Mouse (Mus musculus): Measurements from ENCODE around the gene Gm10645. TPM values are rescaled to one million over a fixed set of nuclear protein-coding genes. Genes with fewer than 3 reads are reported as not detected.
A peak's percentile ranks its signal among the peaks of the same experiment; 100 is the strongest.

Gm10645 gene
- polyA plus RNA-seq, 1 experiment from 2014 or later = 2.3 TPM

DNA sequence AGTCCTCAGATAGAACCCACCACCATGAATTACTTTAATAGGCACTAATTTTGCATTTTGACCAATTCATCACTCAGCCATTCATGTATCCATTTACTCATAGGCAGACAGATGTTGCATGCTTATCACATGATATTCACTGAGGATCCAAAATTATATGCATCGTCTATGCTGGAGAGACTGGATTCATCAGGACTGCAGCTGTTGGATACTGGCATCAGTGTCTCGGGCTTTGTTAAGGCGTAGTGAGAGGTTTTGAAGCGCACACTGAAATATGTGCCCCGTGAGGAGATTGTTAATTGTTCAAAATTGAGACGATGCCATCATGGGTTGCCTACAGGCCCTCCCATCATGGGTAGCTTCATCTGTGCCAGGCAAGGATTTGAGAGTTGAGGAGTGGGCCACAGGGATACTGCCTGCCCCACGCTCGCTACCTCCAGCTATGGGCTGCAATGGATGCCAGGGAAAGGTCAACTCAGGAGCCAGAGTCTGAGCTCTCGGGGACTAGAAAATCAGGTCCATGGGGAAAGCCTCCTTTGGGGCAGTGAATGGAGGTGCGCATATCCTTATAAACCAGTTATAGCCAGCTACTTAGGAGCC lies 21.5 kb upstream of the Gm10645 start:
- Histone ChIP-seq H3K4me1 (no peaks in the 10 kb centered on the region), H3K36me3 (no peaks in the 10 kb centered on the region), H3K27ac (replicated peaks) (no peak overlapping the region), H3K9ac (no peak overlapping the region), H3K9me3 (replicated peaks) (no peaks in the 10 kb centered on the region), H3K27me3 (no peaks in the 10 kb centered on the region), H3K4me2 (replicated peaks) (no peak overlapping the region), H3K4me3 (replicated peaks) (no peak overlapping the region)
- ATAC-seq (ENCODE audit: insufficient number of reproducible peaks, low FRiP score, low TSS enrichment, low read depth) = no peak
- WGBS = 81% methylated on average over 10 of the region's 10 CpGs

DNA sequence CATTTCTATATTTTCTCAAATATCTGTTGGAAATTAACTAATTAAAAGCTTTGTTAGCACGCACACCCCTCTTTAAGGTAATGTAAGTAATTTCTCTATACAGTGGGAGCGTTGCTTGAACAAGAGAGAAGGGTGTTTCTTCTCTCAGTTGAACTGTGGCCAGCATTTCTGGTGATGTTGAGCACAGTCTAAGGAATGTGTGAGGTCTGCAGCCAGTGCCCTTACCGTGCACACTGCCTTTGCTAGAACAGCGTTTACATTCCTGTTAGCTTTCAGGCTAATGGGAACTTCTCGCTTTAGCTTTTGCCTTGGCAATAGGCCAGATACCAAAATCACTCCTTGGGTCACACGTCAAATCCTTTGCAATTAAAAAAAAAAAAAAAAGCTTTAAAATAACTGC lies 20.4 kb upstream of the Gm10645 start:
- Histone ChIP-seq H3K36me3 (no peaks in the 10 kb centered on the region), H3K27ac (replicated peaks) (no peak overlapping the region), H3K4me3 (replicated peaks) (no peak overlapping the region), H3K9ac (no peak overlapping the region), H3K27me3 (no peaks in the 10 kb centered on the region), H3K9me3 (replicated peaks) (no peaks in the 10 kb centered on the region), H3K4me2 (replicated peaks) (no peak overlapping the region), H3K4me1 (no peaks in the 10 kb centered on the region)
- ATAC-seq (ENCODE audit: insufficient number of reproducible peaks, low FRiP score, low TSS enrichment, low read depth) = no peak
- 49% methylated on average over 6 of the region's 6 CpGs for WGBS

DNA sequence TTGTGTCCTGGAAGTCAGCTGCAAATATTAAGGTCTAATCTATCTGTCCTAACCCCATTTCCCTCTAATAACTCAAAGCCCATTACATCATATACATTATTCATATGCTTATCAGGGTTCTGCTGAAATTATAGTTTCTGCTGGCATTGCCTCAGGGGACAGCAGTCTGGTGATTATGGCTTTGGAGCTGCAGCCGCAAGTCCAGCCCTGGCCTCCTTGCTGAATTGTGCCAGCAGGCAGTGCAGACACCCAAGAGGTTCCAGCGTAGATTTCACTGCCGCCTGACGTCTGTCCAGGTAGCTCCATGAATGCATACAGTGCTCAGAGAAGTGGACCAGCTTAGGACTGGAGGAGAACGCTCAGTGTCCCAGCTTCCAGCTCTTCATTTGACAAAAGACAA lies 16.8 kb upstream of the Gm10645 start:
- no peak overlapping the region for H3K9ac ChIP-seq
- H3K4me2 ChIP-seq (replicated peaks) = no peak overlapping the region
- H3K4me1 ChIP-seq = peaks cover 2% of the 10 kb centered on the region
- no peak overlapping the region; the same call in 1 of the 2 replicates for H3K27ac ChIP-seq (replicated peaks)
- H3K9me3 ChIP-seq (replicated peaks) = no peaks in the 10 kb centered on the region
- WGBS = 61% methylated on average over 5 of the region's 5 CpGs
- H3K27me3 ChIP-seq = no peaks in the 10 kb centered on the region
- no peak for ATAC-seq (ENCODE audit: insufficient number of reproducible peaks, low FRiP score, low TSS enrichment, low read depth)
- no peaks in the 10 kb centered on the region for H3K36me3 ChIP-seq
- no peak overlapping the region for H3K4me3 ChIP-seq (replicated peaks)

DNA sequence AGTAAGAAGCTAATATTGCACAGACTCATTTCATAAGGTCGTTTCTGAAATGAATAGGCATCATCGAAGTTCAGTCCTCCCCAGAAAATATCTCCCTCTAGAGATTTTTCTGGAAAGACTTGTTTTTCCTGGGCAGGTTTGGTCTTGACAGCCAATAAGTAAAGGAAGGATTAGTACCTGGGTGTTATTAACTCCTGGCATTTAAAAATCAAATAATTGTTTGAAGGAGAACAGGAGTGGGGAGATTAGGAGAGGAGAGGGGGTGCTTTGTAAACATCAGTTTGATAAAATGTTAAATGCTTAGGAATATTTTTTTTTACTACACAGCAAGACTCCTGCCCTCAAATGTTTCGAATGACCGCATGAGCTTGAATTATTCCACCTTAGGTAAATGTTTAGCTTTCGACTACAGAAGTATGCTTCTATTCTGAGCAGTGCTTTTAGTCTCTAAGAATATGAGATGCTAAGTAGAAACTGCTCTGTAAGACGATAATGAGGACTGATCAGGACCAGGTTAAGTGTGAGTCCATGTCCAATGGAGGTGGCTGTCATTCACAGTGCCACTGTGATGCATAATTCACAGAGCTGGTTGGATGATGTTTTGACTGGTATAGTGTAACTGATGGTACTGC lies 16.0 kb upstream of the Gm10645 start:
- Histone ChIP-seq H3K4me3 (replicated peaks) (no peak overlapping the region), H3K4me1 (peaks cover 4% of the 10 kb centered on the region), H3K27ac (replicated peaks) (peak overlapping the region; percentile 65; the same call in 1 of the 2 replicates), H3K4me2 (replicated peaks) (no peak overlapping the region), H3K27me3 (no peaks in the 10 kb centered on the region), H3K36me3 (no peaks in the 10 kb centered on the region), H3K9me3 (replicated peaks) (no peaks in the 10 kb centered on the region), H3K9ac (no peak overlapping the region)
- ATAC-seq (ENCODE audit: insufficient number of reproducible peaks, low FRiP score, low TSS enrichment, low read depth) = no peak
- WGBS = 54% methylated on average over 6 of the region's 6 CpGs

DNA sequence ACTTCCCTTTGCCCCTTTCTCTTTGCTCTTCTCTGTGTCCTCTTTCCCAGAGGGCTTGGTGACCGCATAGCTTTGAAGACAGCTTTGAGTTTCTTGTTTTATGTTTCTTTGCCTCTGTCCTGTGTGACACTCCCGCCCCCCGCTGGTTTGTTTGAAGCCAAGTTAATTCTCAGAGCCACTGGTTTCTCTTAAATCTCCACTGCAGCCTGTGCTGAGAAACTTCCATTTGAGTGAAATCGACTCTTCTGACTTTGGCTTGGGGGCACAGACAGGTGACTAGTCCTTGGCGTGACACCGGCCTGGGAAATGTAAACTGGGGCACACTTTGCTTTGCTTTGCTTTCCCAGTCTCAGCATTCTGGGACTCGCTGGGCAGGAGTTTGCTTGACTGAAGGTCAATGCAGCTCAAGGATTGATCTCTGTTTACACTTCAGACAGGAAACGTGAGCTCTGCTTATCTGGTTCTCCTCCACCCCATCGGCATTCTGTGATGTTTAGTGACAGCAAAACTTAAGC lies 12.3 kb upstream of the Gm10645 start:
- Histone ChIP-seq H3K9ac (no peak overlapping the region), H3K9me3 (replicated peaks) (no peaks in the 10 kb centered on the region), H3K4me1 (peaks cover 4% of the 10 kb centered on the region), H3K4me2 (replicated peaks) (no peak overlapping the region), H3K4me3 (replicated peaks) (no peak overlapping the region), H3K36me3 (no peaks in the 10 kb centered on the region), H3K27ac (replicated peaks) (no peak overlapping the region), H3K27me3 (no peaks in the 10 kb centered on the region)
- 12% methylated on average over 9 of the region's 9 CpGs for WGBS
- no peak for ATAC-seq (ENCODE audit: insufficient number of reproducible peaks, low FRiP score, low TSS enrichment, low read depth)

DNA sequence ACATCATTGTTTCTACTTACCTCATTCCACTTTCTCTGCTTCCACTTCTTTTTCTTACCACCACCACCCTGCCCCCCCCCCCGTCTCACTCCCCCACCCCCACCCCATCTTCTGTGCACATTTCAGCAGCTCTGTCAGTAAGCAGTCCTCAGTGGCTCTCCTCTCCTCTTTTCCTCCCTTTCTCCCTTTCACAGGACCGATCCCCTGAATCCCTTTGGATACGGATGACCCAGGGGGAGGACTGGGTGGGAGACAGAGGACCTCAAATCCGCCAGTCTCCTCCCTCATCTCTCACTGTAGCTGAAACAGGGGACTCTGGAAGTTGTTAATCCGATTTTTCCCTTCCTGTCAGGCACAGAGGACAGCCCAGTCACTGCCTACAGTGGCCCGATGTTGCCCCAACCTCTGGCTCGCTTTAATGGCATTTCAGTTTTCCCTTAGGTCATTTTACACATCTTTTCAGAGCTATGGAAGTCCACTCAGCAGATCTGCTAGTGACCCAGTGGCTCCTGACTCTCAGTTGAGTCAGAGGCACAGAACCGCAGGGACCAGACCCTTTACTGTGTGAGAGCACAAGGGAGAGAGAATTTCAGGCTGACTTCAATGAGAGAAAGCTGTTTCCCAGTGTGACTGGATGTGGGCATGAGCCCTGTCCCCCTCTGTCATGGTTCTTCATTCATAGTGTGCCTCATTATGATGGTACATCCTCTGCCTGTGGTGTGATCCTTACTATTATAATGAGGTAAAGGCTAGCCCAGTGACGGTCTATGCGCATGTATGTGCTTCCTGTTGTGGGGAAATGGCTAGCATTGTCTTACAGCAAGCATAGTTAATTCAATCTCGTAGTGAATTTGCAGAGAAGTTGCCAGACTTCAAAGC lies 11.6 kb upstream of the Gm10645 start:
- Histone ChIP-seq H3K4me2 (replicated peaks) (no peak overlapping the region), H3K9ac (no peak overlapping the region), H3K27ac (replicated peaks) (no peak overlapping the region)

DNA sequence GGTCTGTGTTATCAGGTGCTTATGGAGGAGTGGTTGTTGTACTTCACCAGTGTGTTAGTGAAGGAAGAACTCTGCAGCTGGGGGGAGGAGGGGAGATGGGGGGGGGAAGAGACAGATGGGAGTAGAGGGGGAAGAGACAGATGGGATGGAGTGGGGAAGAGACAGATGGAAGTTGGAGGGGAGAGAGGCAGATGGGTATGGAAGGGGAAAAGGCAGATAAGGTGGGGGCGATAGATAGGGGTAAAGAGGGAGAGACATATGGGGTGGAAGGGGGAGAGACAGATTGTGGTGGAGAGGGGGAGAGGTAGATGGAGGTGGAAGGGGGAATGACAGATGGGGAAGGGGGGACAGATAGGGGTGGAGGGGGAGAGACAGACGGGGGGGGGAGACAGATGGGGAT lies 10.8 kb upstream of the Gm10645 start:
- Histone ChIP-seq H3K27ac (replicated peaks) (no peak overlapping the region), H3K4me1 (peaks cover 4% of the 10 kb centered on the region), H3K9ac (no peak overlapping the region), H3K27me3 (no peaks in the 10 kb centered on the region), H3K4me3 (replicated peaks) (no peak overlapping the region), H3K4me2 (replicated peaks) (no peak overlapping the region), H3K36me3 (no peaks in the 10 kb centered on the region), H3K9me3 (replicated peaks) (no peaks in the 10 kb centered on the region)
- 64% methylated on average over 2 of the region's 2 CpGs for WGBS
- ATAC-seq (ENCODE audit: insufficient number of reproducible peaks, low FRiP score, low TSS enrichment, low read depth) = no peak

More for the DNA sequence above, 11.6 kb upstream of the Gm10645 start:
- Histone ChIP-seq H3K4me1 (peaks cover 4% of the 10 kb centered on the region), H3K27me3 (no peaks in the 10 kb centered on the region), H3K36me3 (no peaks in the 10 kb centered on the region), H3K9me3 (replicated peaks) (no peaks in the 10 kb centered on the region), H3K4me3 (replicated peaks) (no peak overlapping the region)
- WGBS = 25% methylated on average over 11 of the region's 11 CpGs
- ATAC-seq (ENCODE audit: insufficient number of reproducible peaks, low FRiP score, low TSS enrichment, low read depth) = no peak

DNA sequence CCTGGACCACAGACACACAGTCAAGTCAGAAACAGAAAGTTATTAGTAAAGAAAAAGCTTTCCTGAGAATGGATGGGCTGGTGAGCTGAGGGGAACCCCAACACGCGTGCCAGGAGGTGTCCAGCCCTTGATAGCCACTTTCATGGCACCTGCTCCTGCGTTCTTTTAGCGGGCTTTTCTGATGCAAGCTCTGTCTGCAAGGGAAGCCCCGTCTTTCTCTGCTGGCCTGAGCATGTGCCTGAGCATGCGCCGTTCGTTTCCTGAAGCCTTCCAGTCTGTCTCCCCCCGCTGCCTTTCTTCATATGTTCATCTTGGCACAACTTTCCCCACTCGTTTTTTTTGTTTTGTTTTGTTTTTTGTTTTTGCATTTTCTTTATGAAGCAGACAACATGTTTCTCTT lies 9.7 kb upstream of the Gm10645 start:
- WGBS = 68% methylated on average over 10 of the region's 10 CpGs
- Histone ChIP-seq H3K4me1 (peaks cover 4% of the 10 kb centered on the region; the same call in 1 of the 2 replicates), H3K27ac (replicated peaks) (no peak overlapping the region), H3K4me3 (replicated peaks) (no peak overlapping the region), H3K9ac (no peak overlapping the region), H3K27me3 (no peaks in the 10 kb centered on the region), H3K36me3 (no peaks in the 10 kb centered on the region), H3K9me3 (replicated peaks) (no peaks in the 10 kb centered on the region), H3K4me2 (replicated peaks) (no peak overlapping the region)
- ATAC-seq (ENCODE audit: insufficient number of reproducible peaks, low FRiP score, low TSS enrichment, low read depth) = no peak

DNA sequence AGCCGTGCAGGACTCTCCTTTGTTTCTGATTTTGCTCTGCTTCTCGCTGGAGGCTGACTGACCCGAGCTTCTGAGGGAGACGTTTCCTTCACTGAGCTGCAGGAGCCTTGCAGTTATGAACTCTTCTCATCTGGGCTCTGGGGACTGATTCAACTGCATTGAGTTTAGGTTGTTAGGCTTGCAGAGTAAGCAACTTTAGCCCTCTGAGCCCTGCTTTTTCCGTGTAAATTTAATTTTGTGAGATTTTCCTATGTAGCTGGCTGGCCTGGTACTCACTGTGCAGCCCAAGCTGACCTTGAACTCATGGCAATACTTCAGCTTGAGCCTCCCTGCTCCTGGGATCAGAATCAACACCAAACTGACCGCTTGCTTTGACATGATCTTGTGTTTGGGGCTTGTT lies 4.9 kb upstream of the Gm10645 start:
- Histone ChIP-seq H3K27ac (replicated peaks) (no peak overlapping the region), H3K9ac (no peak overlapping the region), H3K27me3 (no peaks in the 10 kb centered on the region), H3K4me2 (replicated peaks) (no peak overlapping the region), H3K4me3 (replicated peaks) (no peak overlapping the region), H3K9me3 (replicated peaks) (no peaks in the 10 kb centered on the region), H3K4me1 (0 out of 2 replicates have a peak, but pooled peaks cover 3% of the 10 kb centered on the region), H3K36me3 (no peaks in the 10 kb centered on the region)
- ATAC-seq (ENCODE audit: insufficient number of reproducible peaks, low FRiP score, low TSS enrichment, low read depth) = no peak
- 51% methylated on average over 6 of the region's 6 CpGs for WGBS

DNA sequence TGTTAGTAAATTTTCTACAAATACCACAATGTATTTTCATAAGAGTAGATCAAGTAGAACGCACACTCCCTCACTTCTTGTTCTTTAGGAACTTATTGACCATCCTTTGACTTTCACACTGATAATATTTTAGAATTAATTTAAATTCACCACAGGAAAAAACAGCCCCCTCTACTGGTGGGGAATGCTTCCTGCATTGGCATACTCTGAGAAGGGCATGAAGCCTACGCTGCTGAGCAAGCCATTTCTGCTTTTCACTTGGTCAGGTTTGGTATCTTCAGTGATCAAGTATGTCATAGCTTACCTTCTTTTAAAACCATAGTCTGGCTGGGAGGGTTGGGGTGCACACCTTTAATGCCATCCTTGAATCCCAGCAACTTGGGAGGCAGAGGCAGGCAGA lies 3.7 kb upstream of the Gm10645 start:
- Histone ChIP-seq H3K27me3 (no peaks in the 10 kb centered on the region), H3K9me3 (replicated peaks) (no peaks in the 10 kb centered on the region), H3K4me2 (replicated peaks) (no peak overlapping the region), H3K27ac (replicated peaks) (no peak overlapping the region), H3K4me1 (peaks cover 10% of the 10 kb centered on the region; the same call in 1 of the 2 replicates), H3K4me3 (replicated peaks) (no peak overlapping the region), H3K9ac (no peak overlapping the region), H3K36me3 (no peaks in the 10 kb centered on the region)
- ATAC-seq (ENCODE audit: insufficient number of reproducible peaks, low FRiP score, low TSS enrichment, low read depth) = no peak
- whole genome bisulfite sequencing = 96% methylated on average over 2 of the region's 2 CpGs

DNA sequence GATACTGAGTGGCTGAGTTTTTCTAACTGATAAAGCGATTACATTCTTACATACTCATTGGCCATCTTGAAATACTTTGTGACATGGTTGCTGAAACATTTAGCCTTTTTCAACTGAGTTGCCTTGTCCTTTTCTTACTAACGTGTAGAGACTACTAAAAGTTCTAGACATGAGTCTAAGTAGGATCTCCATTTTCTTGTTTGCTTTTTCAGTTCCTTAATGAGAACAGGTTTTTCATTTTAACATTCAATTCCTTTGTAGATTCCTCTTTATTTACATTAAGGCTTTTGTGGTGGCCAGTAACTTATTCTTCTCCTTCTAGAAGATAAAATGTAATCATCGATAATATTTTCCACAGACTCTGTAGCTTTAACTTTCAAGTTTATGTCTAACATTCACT lies 3.2 kb upstream of the Gm10645 start:
- ATAC-seq (ENCODE audit: insufficient number of reproducible peaks, low FRiP score, low TSS enrichment, low read depth) = no peak
- no peak overlapping the region for H3K27ac ChIP-seq (replicated peaks)
- no peaks in the 10 kb centered on the region for H3K27me3 ChIP-seq
- H3K4me1 ChIP-seq = peaks cover 10% of the 10 kb centered on the region; the same call in 1 of the 2 replicates
- H3K36me3 ChIP-seq = no peaks in the 10 kb centered on the region
- H3K4me2 ChIP-seq (replicated peaks) = no peak overlapping the region
- no peaks in the 10 kb centered on the region for H3K9me3 ChIP-seq (replicated peaks)
- WGBS = 84% methylated on average over 3 of the region's 3 CpGs
- H3K4me3 ChIP-seq (replicated peaks) = no peak overlapping the region
- H3K9ac ChIP-seq = no peak overlapping the region

All from embryonic facial prominence, embryonic 15.5 days (tissue).